Mouse (Mus musculus) liver, adult 2 months (tissue): Measurements from ENCODE around the gene Cyp3a13.
"Not testable (repeated sequence)": the region's sequence is repeated elsewhere in the genome, so short reads cannot be mapped to it uniquely, and the experiment has no call there.

Source experiments
- CTCF ChIP-seq: fragments of 200-500 bp; IDR thresholded peaks from 2 replicates; pipeline ENCODE4 v1.5.1; 2011; ENCODE audit warnings: low read depth, low read length, control low read depth
- POLR2A ChIP-seq: fragments of 200-500 bp; IDR thresholded peaks from 2 replicates; pipeline ENCODE4 v1.6.1; 2011; ENCODE audit warnings: low read length, control low read depth; ENCODE audit not compliant: insufficient read depth; ENCODE audit errors: extremely low read depth

- TF ChIP-seq POLR2A, CTCF: not testable (repeated sequence)
Observed at GRCm38 (mm10) chr5:137868600-137868999, 52.8 kb downstream of the Cyp3a13 start.
